Mouse (Mus musculus): Measurements from ENCODE around the gene Ncf2.
"Not testable (repeated sequence)": the region's sequence is repeated elsewhere in the genome, so short reads cannot be mapped to it uniquely, and the experiment has no call there.

Ncf2 gene

GRCm38 (mm10) chr1:152799897-152800296 is at the start of gene Ncf2:
TSS of gene Ncf2 (plus strand) at chr1:152800194.
- peak; percentile 54 for DNase-seq (ENCODE audit: extremely low read depth, low read depth)

DNA sequence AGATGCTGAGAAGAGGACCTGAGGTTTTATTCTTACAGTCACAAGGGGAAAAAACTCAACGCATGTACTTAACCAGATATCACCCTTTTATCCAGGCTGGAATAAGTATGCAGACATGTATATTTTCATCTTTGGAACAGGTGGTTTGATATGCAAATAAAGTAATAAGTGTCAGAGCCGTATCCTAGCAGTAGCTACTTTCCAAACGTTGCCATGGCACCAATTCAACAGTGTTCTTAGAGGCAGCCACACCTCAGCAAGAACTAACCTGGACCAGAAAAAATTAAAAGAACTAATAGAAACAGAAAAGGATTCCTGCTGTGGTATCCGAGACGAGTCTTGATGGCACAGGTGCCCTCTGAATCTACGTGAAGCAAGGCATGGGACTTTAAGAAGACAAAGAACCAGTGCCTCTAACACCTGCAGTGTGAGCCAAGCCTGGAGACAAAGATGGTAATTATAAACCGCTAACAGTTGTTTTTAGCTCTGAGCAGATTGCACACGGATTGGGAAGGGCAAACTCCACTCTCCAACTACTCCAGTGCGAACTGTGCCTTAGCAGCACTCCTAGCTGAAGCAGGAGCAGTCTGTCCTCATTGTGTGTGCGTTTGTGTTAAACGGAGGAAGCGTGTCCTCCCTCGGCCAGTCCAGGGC is 49.6 kb upstream of the Ncf2 start, which contains the start of gene Apobec4:
Gene Apobec4, plus strand, starts transcription at position 240 of the 654 bp plus-strand sequence.
- DNase-seq (ENCODE audit: extremely low read depth, low read depth) = no peak

DNA sequence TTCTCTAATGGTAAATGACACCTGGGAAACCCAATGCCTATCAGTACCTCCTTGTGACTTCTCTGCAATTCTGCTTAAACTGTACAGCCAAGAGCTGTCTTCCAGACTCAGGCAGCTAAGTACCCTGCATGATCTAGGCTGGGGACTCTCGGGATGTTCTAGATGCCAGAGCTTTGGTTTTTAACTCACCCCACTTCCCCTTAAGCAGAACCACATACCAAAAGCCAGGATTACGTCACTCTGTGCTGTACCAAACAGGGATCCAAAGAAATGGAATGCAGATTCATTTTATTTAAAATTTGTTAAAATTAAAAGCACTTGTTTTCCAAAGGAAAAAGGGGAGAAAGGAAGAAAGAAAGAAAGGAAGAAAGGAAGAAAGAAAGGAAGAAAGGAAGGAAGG is 38.2 kb upstream of the Ncf2 start:
- DNase-seq (ENCODE audit: extremely low read depth, low read depth) = no peak

DNA sequence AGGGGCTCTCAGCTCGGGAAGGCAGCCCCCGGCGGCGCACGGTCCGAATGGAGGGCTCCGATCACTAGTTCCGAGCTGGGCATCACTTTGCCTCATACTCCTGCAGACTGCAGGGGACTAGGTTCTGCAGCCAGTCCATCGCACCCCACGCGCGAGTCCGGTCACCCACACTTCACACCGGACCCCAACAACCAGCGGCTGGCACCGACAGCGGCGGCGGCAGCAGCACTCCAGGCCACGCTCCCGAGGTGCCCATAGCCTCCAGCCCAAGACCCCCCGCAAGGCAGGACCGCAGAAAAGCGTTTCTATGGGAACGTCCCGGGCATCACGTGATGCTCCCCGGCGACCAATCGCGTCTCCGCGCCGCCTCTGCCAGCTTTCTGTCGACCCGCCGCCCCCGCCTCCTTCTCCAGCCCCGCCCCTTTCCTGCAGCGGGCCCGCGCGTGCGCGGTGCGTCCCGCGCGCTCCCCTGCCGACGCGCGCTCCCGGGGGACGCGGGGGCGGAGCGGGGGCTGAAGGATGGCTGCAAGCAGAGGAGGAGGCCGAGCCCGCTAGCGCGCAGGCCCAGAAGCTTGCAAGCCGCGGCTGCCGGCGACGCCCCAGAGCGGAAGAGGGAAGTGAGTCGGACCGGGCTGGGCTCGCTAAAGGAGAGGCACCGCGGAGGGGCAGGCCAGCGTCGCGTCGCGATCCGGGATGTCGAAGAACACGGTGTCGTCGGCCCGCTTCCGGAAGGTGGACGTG is 33.8 kb upstream of the Ncf2 start, which contains the start of the genes Rgl1 and Arpc5:
Gene Rgl1, minus strand, starts transcription at position 320 of the 741 bp plus-strand sequence.
Gene Arpc5, plus strand, starts transcription at position 511 of the 741 bp plus-strand sequence.
- DNase-seq (ENCODE audit: extremely low read depth, low read depth) = peak; percentile 83

GRCm38 (mm10) chr1:152766804-152767748 is 32.9 kb upstream of the Ncf2 start:
- DNase-seq (ENCODE audit: extremely low read depth, low read depth) = peak; percentile 41

GRCm38 (mm10) chr1:152767749-152768488 is 32.1 kb upstream of the Ncf2 start:
- peak; percentile 96 for DNase-seq (ENCODE audit: extremely low read depth, low read depth)

DNA sequence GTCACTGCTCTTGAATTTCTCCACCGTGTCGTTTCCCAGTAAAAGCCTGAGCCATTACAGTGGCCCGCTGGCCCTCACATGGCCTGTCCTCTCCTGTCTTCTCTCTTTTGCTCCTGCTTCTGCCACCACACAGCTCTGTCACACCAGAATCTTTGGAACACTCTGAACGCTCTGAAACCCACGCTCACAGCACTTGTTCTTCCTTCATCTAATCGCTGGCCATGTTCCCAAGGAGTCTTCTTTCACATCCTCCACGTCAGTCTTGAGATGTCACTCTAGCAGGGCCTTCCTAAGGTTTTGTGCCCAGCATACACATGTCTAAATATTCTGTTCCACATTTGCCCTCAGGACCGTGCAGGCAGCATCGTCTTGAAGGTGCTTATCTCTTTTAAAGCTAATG is 29.0 kb upstream of the Ncf2 start:
- DNase-seq (ENCODE audit: extremely low read depth, low read depth) = no peak

GRCm38 (mm10) chr1:152774601-152775000 is 25.4 kb upstream of the Ncf2 start:
- DNase-seq (ENCODE audit: extremely low read depth, low read depth) = not testable (repeated sequence)

DNA sequence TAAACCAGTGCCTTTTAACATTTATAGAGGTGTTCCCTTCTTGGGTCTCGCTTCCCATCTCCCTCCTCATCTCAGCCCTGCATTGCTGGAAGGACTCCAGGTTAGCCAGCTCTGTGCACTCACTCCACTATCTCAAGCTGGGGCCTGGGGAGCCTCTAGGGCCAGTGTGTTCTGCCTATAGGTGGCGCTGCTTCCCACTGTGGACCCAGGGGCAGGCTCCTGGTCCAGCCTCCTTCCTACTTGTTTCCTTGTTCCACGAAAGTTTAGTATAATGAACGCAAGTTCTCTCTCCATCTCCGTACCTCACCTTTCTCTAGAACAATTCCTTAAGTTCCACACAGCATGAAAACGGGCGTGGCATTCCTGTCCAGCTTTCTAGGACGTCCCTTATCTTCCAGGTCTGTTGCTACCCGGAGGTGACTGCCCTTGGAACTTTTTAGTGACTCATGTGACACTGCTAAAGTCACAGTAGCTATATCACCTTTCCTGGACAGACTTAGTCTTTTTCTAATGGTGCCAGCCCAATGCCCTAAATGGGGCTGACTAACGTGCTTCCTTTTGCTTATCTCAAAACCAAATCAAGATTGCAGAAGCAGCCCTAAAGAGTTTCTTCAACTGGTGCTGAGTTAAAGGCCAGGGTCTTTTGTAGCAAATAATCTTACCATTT is 20.8 kb upstream of the Ncf2 start:
- peak; percentile 44 for DNase-seq (ENCODE audit: extremely low read depth, low read depth)

DNA sequence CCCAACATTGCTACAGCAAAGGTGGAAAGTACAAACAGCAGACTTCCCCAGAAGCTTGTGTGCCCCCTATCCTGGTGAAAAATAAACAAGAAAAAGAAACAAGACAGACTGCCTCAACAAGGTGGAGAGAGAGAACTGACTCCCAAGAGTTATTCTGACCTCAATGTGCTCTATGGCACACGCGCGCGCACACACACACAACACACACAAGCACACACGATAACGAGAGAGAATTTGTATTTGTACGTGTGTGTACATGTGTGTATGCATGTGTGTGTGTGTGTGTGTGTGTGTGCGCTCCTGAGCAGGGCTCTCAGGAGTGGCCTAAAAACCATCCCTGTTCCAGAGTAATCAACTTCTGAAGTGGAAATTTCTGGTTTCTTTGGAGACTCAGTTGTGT is 15.4 kb upstream of the Ncf2 start:
- no peak for DNase-seq (ENCODE audit: extremely low read depth, low read depth)

DNA sequence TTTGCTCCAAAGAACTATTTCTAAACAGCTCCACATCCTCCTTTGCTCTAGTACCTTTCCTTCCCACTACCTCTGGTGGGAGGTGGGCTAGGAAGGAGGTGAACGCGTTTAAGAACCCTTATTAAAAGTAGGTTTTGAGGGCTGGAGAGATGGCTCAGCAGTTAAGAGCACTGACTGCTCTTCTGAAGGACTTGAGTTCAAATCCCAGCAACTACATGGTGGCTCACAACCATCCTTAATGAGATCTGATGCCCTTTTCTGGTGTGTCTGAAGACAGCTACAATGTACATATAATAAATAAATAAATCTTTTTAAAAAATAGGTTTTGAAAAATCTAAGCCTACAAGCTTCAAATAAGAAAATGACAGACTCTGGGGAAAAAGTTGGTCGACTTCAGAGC is 14.5 kb upstream of the Ncf2 start:
- not testable (repeated sequence) for DNase-seq (ENCODE audit: extremely low read depth, low read depth)

GRCm38 (mm10) chr1:152786953-152787352 is 13.0 kb upstream of the Ncf2 start:
- no peak for DNase-seq (ENCODE audit: extremely low read depth, low read depth)

- no peak for DNase-seq (ENCODE audit: extremely low read depth, low read depth)
Observed at GRCm38 (mm10) chr1:152788121-152788660, 11.8 kb upstream of the Ncf2 start.

DNA sequence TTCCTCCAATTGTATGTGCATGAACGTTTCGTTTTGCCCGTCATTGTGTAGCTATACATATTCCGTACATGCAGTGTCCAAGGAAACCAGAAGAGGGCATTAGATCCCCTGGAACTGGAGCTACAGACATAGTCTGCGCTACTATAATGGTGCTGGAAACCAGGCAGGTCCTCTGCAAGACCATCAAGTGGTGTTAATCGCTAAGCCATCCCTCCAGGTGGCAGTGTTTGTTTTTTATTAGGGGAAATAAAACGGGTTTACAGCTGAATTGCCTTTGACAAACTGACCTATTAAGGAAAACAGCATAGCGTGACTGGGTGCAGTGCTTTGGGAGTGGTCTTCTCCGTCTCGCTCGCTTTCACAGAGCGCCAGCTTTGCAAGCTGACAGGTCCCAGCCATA is 9.7 kb upstream of the Ncf2 start:
- DNase-seq (ENCODE audit: extremely low read depth, low read depth) = peak; percentile 92

- DNase-seq (ENCODE audit: extremely low read depth, low read depth) = no peak
Observed at GRCm38 (mm10) chr1:152790821-152791220, 9.2 kb upstream of the Ncf2 start.

DNA sequence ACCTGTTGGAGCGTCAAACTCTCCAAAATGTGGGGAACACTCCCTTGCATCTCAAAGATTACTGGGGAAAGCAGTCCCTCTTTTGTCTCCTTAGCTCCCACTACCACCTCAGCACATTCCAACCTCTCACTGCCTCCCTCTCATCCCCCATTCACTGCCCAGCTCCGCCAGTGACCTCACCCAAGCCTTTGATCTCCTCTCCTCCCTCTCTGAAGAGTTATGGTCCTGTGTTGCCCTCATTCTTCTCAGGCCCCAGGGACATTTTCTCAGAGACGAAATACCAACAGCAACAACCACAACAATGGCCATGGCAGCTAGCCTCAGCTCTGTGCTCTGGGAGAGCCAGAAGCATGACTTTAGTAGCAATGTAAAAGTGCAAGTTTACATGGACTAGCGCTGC is 8.7 kb upstream of the Ncf2 start:
- no peak for DNase-seq (ENCODE audit: extremely low read depth, low read depth)

DNA sequence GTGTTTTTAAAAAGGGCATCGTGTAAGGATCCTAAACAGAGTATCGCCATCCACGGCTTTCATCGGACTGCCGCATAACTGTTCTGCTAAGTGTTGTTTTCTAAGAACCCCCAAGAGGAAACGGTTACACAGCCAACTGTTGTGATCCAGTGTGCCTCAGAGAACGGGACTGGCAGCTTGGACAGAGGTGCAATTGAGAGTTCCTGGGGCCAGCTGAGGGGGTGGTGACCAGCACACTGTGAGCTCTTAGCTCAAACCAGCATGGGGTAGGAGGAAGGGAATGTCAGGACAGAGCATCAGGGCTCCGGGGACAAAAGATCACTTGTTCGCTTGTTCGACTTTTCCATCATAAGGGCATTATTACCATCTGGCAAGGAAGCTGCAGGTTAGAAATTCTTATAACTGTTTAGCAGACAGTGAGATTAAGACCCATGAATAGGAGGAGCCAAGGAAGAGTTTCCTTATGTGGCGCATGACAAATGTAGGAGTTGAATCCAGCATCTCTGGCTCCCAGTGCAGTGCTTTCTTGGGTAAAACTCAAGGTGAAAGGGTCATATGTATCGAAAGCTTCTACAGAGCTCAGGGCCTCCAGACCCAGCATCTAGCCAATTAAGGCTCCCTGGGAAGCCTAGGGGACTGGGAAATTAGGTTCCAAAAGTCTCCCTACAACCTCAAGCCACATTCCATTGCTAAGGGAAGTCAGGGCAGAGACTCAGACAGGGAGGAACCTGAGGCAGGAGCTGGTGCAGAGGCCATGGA is 7.1 kb upstream of the Ncf2 start:
- no peak for DNase-seq (ENCODE audit: extremely low read depth, low read depth)

DNA sequence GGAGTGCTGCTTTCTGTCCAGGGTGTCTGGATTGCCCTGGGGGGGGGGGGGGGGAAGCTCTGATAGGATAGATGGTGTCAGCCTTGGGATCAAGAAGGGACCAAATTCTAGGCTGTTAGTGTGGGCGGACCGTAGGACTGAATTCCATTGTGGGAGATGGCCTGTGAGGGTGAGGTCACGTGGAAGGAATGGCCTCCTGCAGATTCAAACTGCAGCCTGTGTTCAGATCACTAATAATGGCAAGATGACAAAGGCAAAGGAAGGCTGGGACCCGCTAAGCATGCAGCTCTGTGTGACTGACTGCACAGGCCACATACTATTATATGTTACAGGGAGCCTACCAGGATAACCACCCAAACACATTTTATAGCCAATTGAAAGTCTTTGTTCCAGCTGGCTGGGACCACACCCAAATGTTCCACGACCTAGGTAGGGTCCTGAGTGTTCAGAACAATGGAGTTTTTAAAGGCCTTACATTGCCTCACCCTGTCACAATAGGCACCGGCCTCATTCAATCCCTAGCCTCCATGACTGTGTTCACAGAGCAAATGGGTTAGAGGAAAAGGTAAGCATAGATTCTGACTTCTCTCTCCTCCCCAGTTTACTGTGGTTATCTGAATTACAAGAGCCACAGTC is 6.4 kb upstream of the Ncf2 start:
- DNase-seq (ENCODE audit: extremely low read depth, low read depth) = no peak
